Mouse (Mus musculus) liver, embryonic 14.5 days (tissue): ENCODE results near the gene Sdk2.

ENCODE experiments used
- CTCF ChIP-seq: IDR thresholded peaks from 2 replicates; pipeline ENCODE4 v1.5.1; 2016; ENCODE audit warnings: antibody characterized with exemption, low read depth, control low read depth
- EP300 ChIP-seq: IDR thresholded peaks from 2 replicates; pipeline ENCODE4 v1.6.1; 2016; ENCODE audit warnings: antibody characterized with exemption, low read depth

GRCm38 (mm10) chr11:113884962-113885361, 181.9 kb downstream of the Sdk2 start:
- TF ChIP-seq CTCF (no peak), EP300 (no peak)
